Mouse (Mus musculus) intestine, embryonic 14.5 days (tissue): ENCODE results near the gene Tns4. TPM values are rescaled to one million over a fixed set of nuclear protein-coding genes. Genes with fewer than 3 reads are reported as not detected.

Experiments
- ATAC-seq: fragments of 200-750 bp; cut with Nextera tagmentation; replicated peaks from 2 replicates; pipeline ENCODE4 v1.8.0; 2017; ENCODE audit warnings: low read depth, moderate number of reproducible peaks, moderate TSS enrichment, moderate library complexity; ENCODE audit not compliant: low FRiP score, low TSS enrichment
- DNase-seq: peaks from one replicate; pipeline ENCODE4 v3.0.0-alpha.2; 2018; ENCODE audit warnings: low spot score
- H3K27ac ChIP-seq: fragments of 300-500 bp; sonication (generic); 2 replicates; pipeline ENCODE4 v1.5.1; 2014; ENCODE audit warnings: low read depth, mild to moderate bottlenecking, control low read depth
- H3K27me3 ChIP-seq: fragments of 300-500 bp; sonication (generic); replicated peaks from 2 replicates; pipeline ENCODE4 v1.6.1; 2014; ENCODE audit warnings: low read length, control low read depth; ENCODE audit not compliant: control insufficient read depth, insufficient read depth
- H3K36me3 ChIP-seq: fragments of 300-500 bp; sonication (generic); 2 replicates; pipeline ENCODE4 v1.6.1; 2014; ENCODE audit warnings: low read length, control low read depth; ENCODE audit not compliant: control insufficient read depth, insufficient read depth
- H3K4me1 ChIP-seq: fragments of 300-500 bp; sonication (generic); replicated peaks from 2 replicates; pipeline ENCODE4 v1.6.1; 2014; ENCODE audit warnings: low read length, control low read depth, mixed read lengths; ENCODE audit not compliant: control insufficient read depth, insufficient read depth
- H3K4me2 ChIP-seq: fragments of 300-500 bp; sonication (generic); 2 replicates; pipeline ENCODE4 v1.6.1; 2014; ENCODE audit warnings: low read length
- H3K4me3 ChIP-seq: fragments of 300-500 bp; sonication (generic); 2 replicates; pipeline ENCODE4 v1.5.1; 2014; ENCODE audit warnings: low read depth, low read length, control low read depth, mixed read lengths
- H3K9ac ChIP-seq: fragments of 300-500 bp; sonication (generic); 2 replicates; pipeline ENCODE4 v1.6.1; 2014; ENCODE audit warnings: mild to moderate bottlenecking, low read length
- H3K9me3 ChIP-seq: fragments of 300-500 bp; sonication (generic); 2 replicates; pipeline ENCODE4 v1.6.1; 2016; ENCODE audit warnings: low read length, control low read depth; ENCODE audit not compliant: control insufficient read depth
- WGBS: fragments of 180-500 bp; shearing (Covaris S2); extraction: QIAGEN DNeasy Blood & Tissue Kit; methylation state at CpG from one replicate; pipeline ENCODE4 v1.1.7; 2014; 5-methylcytosine and 5-hydroxymethylcytosine counted together
- polyA plus RNA-seq: library from polyadenylated mRNA; unstranded; fragments of >200 nt; fragmentation: Nextera tagmentation; extraction: Ambion mirVana; gene quantifications from 2 replicates; pipeline ENCODE4 v1.2.1, GENCODE M21; 2014

The Tns4 gene
- polyA plus RNA-seq, 1 experiment from 2014 or later: 0.84 TPM

- Histone ChIP-seq H3K4me3 (no peak overlapping the region), H3K4me1 (peaks cover 21% of the 10 kb centered on the region), H3K27ac (no peak overlapping the region), H3K9me3 (peaks cover 3% of the 10 kb centered on the region; the same call in 1 of the 2 replicates), H3K36me3 (no peaks in the 10 kb centered on the region), H3K4me2 (no peak overlapping the region), H3K9ac (no peak overlapping the region), H3K27me3 (no peaks in the 10 kb centered on the region)
- no peak for ATAC-seq
- no peak for DNase-seq
- WGBS: 54% methylated on average over 11 of the region's 11 CpGs
Measured at GRCm38 (mm10) chr11:99111155-99111554, 22.0 kb upstream of the Tns4 start.

GRCm38 (mm10) chr11:99110370-99111110 is 21.4 kb upstream of the Tns4 start:
- WGBS: 80% methylated on average over 15 of the region's 15 CpGs
- ATAC-seq (no peak), DNase-seq (no peak)
- Histone ChIP-seq H3K27me3 (no peaks in the 10 kb centered on the region), H3K9me3 (peaks cover 3% of the 10 kb centered on the region; the same call in 1 of the 2 replicates), H3K4me1 (peaks cover 22% of the 10 kb centered on the region), H3K36me3 (no peaks in the 10 kb centered on the region), H3K4me3 (no peak overlapping the region), H3K4me2 (no peak overlapping the region), H3K27ac (no peak overlapping the region), H3K9ac (no peak overlapping the region)

- no peaks in the 10 kb centered on the region for H3K36me3 ChIP-seq
- H3K4me1 ChIP-seq: peaks cover 25% of the 10 kb centered on the region
- no peak for ATAC-seq
- 61% methylated on average over 3 of the region's 3 CpGs for WGBS
- H3K4me2 ChIP-seq: no peak overlapping the region
- no peak overlapping the region for H3K27ac ChIP-seq
- DNase-seq: no peak
- H3K4me3 ChIP-seq: no peak overlapping the region
- no peaks in the 10 kb centered on the region for H3K27me3 ChIP-seq
- H3K9me3 ChIP-seq: peaks cover 3% of the 10 kb centered on the region; the same call in 1 of the 2 replicates
- H3K9ac ChIP-seq: no peak overlapping the region
Measured at GRCm38 (mm10) chr11:99108296-99108695, 19.2 kb upstream of the Tns4 start.

GRCm38 (mm10) chr11:99105981-99106726 is 17.0 kb upstream of the Tns4 start:
- Histone ChIP-seq H3K27me3 (no peaks in the 10 kb centered on the region), H3K27ac (peak overlapping the region; percentile 47; the same call in 1 of the 2 replicates), H3K9ac (no peak overlapping the region), H3K4me2 (0 out of 2 replicates have a peak overlapping the region, but pooled peaks have one; percentile 3), H3K4me1 (peaks cover 17% of the 10 kb centered on the region), H3K36me3 (no peaks in the 10 kb centered on the region), H3K4me3 (no peak overlapping the region), H3K9me3 (peaks cover 3% of the 10 kb centered on the region; the same call in 1 of the 2 replicates)
- 40% methylated on average over 12 of the region's 12 CpGs for WGBS
- DNase-seq (peak; percentile 63), ATAC-seq (peak; percentile 59)

- no peak for DNase-seq
- Histone ChIP-seq H3K4me3 (no peak overlapping the region), H3K27ac (no peak overlapping the region), H3K9me3 (no peaks in the 10 kb centered on the region), H3K27me3 (no peaks in the 10 kb centered on the region), H3K4me2 (no peak overlapping the region), H3K36me3 (no peaks in the 10 kb centered on the region), H3K9ac (no peak overlapping the region), H3K4me1 (peaks cover 17% of the 10 kb centered on the region)
- no peak for ATAC-seq
- WGBS: 67% methylated on average over 9 of the region's 9 CpGs
Measured at GRCm38 (mm10) chr11:99104609-99105410, 15.7 kb upstream of the Tns4 start.

- no peak overlapping the region for H3K4me3 ChIP-seq
- 88% methylated on average over 9 of the region's 9 CpGs for WGBS
- DNase-seq (no peak), ATAC-seq (no peak)
- peaks cover 13% of the 10 kb centered on the region for H3K4me1 ChIP-seq
- H3K27me3 ChIP-seq: no peaks in the 10 kb centered on the region
- no peaks in the 10 kb centered on the region for H3K36me3 ChIP-seq
- H3K9ac ChIP-seq: no peak overlapping the region
- no peaks in the 10 kb centered on the region for H3K9me3 ChIP-seq
- no peak overlapping the region for H3K4me2 ChIP-seq
- H3K27ac ChIP-seq: no peak overlapping the region
Measured at GRCm38 (mm10) chr11:99102575-99103270, 13.6 kb upstream of the Tns4 start.

- 56% methylated on average over 8 of the region's 8 CpGs for WGBS
- H3K4me2 ChIP-seq: no peak overlapping the region
- H3K4me3 ChIP-seq: no peak overlapping the region
- no peaks in the 10 kb centered on the region for H3K36me3 ChIP-seq
- H3K9me3 ChIP-seq: no peaks in the 10 kb centered on the region
- no peak overlapping the region for H3K27ac ChIP-seq
- H3K4me1 ChIP-seq: peaks cover 9% of the 10 kb centered on the region
- no peak for DNase-seq
- ATAC-seq: no peak
- no peak overlapping the region for H3K9ac ChIP-seq
- H3K27me3 ChIP-seq: no peaks in the 10 kb centered on the region
Measured at GRCm38 (mm10) chr11:99101693-99102092, 12.6 kb upstream of the Tns4 start.

GRCm38 (mm10) chr11:99100215-99100614 is 11.1 kb upstream of the Tns4 start:
- no peak overlapping the region for H3K9ac ChIP-seq
- WGBS: 88% methylated on average over 5 of the region's 5 CpGs
- 0 out of 2 replicates have a peak, but pooled peaks cover 5% of the 10 kb centered on the region for H3K4me1 ChIP-seq
- H3K36me3 ChIP-seq: no peaks in the 10 kb centered on the region
- H3K4me2 ChIP-seq: no peak overlapping the region
- ATAC-seq (no peak), DNase-seq (no peak)
- H3K4me3 ChIP-seq: no peak overlapping the region
- no peaks in the 10 kb centered on the region for H3K27me3 ChIP-seq
- H3K9me3 ChIP-seq: no peaks in the 10 kb centered on the region
- H3K27ac ChIP-seq: no peak overlapping the region
